Mouse (Mus musculus): Measurements from ENCODE around the gene Wdr66. TPM values are rescaled to one million over a fixed set of nuclear protein-coding genes. Genes with fewer than 3 reads are reported as not detected.

Gene Wdr66
- total and polyA plus RNA-seq, 3 experiments: 0.21 to 0.34 (median 0.21) TPM

DNA sequence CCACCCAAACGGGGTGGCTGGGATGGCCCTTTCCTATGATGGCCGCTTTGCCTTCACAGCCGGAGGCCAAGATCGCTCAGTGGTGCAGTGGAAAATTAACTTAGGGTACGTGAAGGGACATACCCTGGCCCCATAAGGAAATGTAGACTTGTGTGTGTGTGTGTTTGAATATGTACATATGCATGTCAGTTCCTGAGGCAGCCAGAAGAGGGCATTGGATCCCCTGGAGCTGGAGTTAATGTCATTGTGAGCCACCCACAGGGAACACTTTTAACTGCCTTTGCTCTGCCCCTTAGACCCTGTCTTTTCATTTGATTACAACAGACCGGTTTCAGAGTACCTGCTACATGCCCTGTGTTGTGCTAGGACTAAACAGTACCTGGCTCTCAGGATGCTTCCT lies 46.6 kb downstream of the Wdr66 start:
- H3K27ac ChIP-seq (ENCODE audit: insufficient read depth, low read depth): no peak overlapping the region
- in situ Hi-C loops (cut with MboI; ENCODE audit: low pct_ligation_motif_present, low pct_unique_long_range_greater_than_20kb, low sequenced_read_pairs): no loop called here
- TF ChIP-seq NELFE (IDR thresholded peaks at IDR 0.05; ENCODE audit: low read depth, low read length) (no peak), CTCF (conservative IDR thresholded peaks at IDR 0.05 in 1 of 2, IDR thresholded peaks at IDR 0.05 in 1 of 2; ENCODE audit: low read depth in 2 of 2, low read length in 2 of 2) (peak; percentile 57 to 58), RAD21 (IDR thresholded peaks at IDR 0.05; ENCODE audit: low read depth, low read length) (peak; percentile 41), SMC3 (IDR thresholded peaks at IDR 0.05; ENCODE audit: low read depth, low read length) (peak; percentile 28), ELF1 (IDR thresholded peaks at IDR 0.05; ENCODE audit: low read depth, low read length) (no peak)
- H3K9ac ChIP-seq (ENCODE audit: insufficient read depth, low read depth): no peak overlapping the region
- H3K36me3 ChIP-seq (replicated peaks in 1 of 2; ENCODE audit: control insufficient read depth in 1 of 2, insufficient read depth in 1 of 2, low read length in 1 of 2): no peaks in the 10 kb centered on the region
- H3K4me1 ChIP-seq (ENCODE audit: control insufficient read depth in 1 of 2, insufficient read depth in 2 of 2): no peaks in the 10 kb centered on the region
- H3K4me3 ChIP-seq (replicated peaks in 1 of 3; ENCODE audit: low read depth in 2 of 3, low read length in 2 of 3, poor library complexity in 1 of 3): no peak overlapping the region
- no peak overlapping the region for H3K4me2 ChIP-seq (ENCODE audit: insufficient read depth, low read depth, poor library complexity, severe bottlenecking)
- dilution Hi-C loops (cut with MboI; ENCODE audit: extremely low pct_ligation_motif_present, extremely low pct_unique_long_range_greater_than_20kb, low sequenced_read_pairs): no loop called here
- H3K9me3 ChIP-seq (replicated peaks; ENCODE audit: low read length): no peaks in the 10 kb centered on the region
- peak; percentile 40 for DNase-seq (ENCODE audit: extremely low read depth)
- no peaks in the 10 kb centered on the region for H3K79me2 ChIP-seq (replicated peaks; ENCODE audit: control insufficient read depth, extremely low read depth, insufficient read depth, poor library complexity, severe bottlenecking)
- H3K27me3 ChIP-seq (replicated peaks): no peaks in the 10 kb centered on the region

DNA sequence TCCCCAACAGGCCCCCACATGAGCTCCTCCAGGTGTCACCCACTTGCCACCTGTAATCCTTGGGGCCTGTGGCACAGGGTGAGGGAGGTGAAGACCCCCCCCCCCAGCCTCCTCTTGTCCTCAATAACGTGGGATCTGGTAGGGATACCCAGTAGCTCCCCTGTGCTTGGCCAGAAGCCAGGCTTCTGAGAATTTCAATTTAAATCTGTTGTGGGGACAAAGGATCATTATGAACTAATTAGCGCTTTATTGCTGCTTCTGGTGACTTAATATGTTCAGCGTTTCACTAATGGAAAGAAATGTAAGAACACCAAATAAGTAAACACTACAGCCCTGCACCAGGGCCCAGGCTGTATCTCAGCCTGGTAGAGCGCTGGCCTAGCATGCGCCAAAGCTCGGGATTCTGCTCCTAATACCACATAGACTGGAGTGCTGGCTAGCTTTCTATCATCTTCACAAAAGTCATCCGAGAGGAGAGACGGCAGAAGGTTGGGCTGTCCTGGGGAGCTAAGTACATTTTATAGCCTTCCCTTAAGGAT lies 48.7 kb downstream of the Wdr66 start:
- in situ Hi-C loops (cut with MboI; ENCODE audit: low pct_ligation_motif_present, low pct_unique_long_range_greater_than_20kb, low sequenced_read_pairs) (no loop called here), dilution Hi-C loops (cut with MboI; ENCODE audit: extremely low pct_ligation_motif_present, extremely low pct_unique_long_range_greater_than_20kb, low sequenced_read_pairs) (no loop called here)
- Histone ChIP-seq H3K27me3 (replicated peaks) (no peaks in the 10 kb centered on the region), H3K79me2 (replicated peaks; ENCODE audit: control insufficient read depth, extremely low read depth, insufficient read depth, poor library complexity, severe bottlenecking) (no peaks in the 10 kb centered on the region), H3K27ac (ENCODE audit: insufficient read depth, low read depth) (no peak overlapping the region), H3K9ac (ENCODE audit: insufficient read depth, low read depth) (no peak overlapping the region), H3K4me2 (ENCODE audit: insufficient read depth, low read depth, poor library complexity, severe bottlenecking) (no peak overlapping the region), H3K9me3 (replicated peaks; ENCODE audit: low read length) (no peaks in the 10 kb centered on the region), H3K4me1 (ENCODE audit: control insufficient read depth in 1 of 2, insufficient read depth in 2 of 2) (no peaks in the 10 kb centered on the region), H3K4me3 (replicated peaks in 1 of 3; ENCODE audit: low read depth in 2 of 3, low read length in 2 of 3, poor library complexity in 1 of 3) (no peak overlapping the region), H3K36me3 (replicated peaks in 1 of 2; ENCODE audit: control insufficient read depth in 1 of 2, insufficient read depth in 1 of 2, low read length in 1 of 2) (no peaks in the 10 kb centered on the region)
- no peak for DNase-seq (ENCODE audit: extremely low read depth)
- TF ChIP-seq ZC3H11A (IDR thresholded peaks at IDR 0.05; ENCODE audit: low read depth, low read length): no peak

DNA sequence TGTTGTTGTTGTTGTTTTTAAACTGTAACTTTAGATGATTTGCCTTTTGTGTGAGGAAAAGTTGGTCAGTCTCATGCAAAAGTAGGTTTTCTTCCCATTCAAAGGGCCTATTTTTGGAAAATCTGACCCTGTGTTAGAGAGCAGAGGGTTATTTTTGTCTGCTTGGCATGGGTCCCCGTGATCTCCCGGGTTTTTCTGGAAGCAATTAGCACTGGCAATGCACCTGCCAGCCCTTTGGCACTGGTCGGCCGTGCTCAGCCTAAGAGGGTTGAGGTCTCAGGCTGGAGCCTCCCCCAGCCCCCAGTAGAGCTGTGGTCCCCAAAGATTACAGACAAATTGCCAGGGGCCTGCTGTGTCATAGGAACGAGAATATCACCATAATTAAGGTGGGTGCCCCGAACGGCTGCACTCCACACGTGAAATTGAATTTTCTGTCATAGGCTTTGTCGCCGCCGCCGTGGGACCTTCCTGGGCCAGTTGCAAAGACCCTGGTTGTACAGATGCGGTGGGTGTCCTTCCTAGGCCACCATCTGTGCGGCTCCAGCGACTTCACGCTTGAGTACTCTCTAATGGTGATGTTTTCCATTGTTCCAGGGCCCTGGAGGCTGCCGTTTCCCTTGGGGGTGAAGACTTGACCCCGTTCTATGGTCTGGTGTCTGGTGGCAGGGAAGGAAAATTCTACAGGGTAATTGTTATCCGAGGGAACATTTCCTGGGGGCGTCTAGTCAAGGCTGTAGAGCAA lies 50.0 kb downstream of the Wdr66 start:
- H3K4me1 ChIP-seq (ENCODE audit: control insufficient read depth in 1 of 2, insufficient read depth in 2 of 2): no peaks in the 10 kb centered on the region
- TF ChIP-seq MAX (IDR thresholded peaks at IDR 0.05; ENCODE audit: low read length) (no peak), EP300 (IDR thresholded peaks at IDR 0.05; ENCODE audit: low read length) (no peak), TCF12 (IDR thresholded peaks at IDR 0.05; ENCODE audit: low read depth, low read length) (no peak), BHLHE40 (IDR thresholded peaks at IDR 0.05; ENCODE audit: low read depth, low read length) (no peak), POLR2A (IDR thresholded peaks at IDR 0.05; ENCODE audit: low read depth, low read length) (no peak), HCFC1 (IDR thresholded peaks at IDR 0.05; ENCODE audit: low read depth, low read length) (no peak), ZNF384 (IDR thresholded peaks at IDR 0.05; ENCODE audit: low read depth, low read length) (no peak), JUN (IDR thresholded peaks at IDR 0.05; ENCODE audit: insufficient read depth, low read depth, low read length) (no peak), NELFE (IDR thresholded peaks at IDR 0.05; ENCODE audit: low read depth, low read length) (no peak), RAD21 (IDR thresholded peaks at IDR 0.05; ENCODE audit: low read depth, low read length) (no peak), UBTF (IDR thresholded peaks at IDR 0.05; ENCODE audit: low read depth, low read length) (no peak), TBP (conservative IDR thresholded peaks at IDR 0.05; ENCODE audit: low read depth, low read length) (no peak), PAX5 (IDR thresholded peaks at IDR 0.05; ENCODE audit: low read length) (no peak)
- no peaks in the 10 kb centered on the region for H3K36me3 ChIP-seq (replicated peaks in 1 of 2; ENCODE audit: control insufficient read depth in 1 of 2, insufficient read depth in 1 of 2, low read length in 1 of 2)
- no peaks in the 10 kb centered on the region for H3K79me2 ChIP-seq (replicated peaks; ENCODE audit: control insufficient read depth, extremely low read depth, insufficient read depth, poor library complexity, severe bottlenecking)
- H3K27me3 ChIP-seq (replicated peaks): no peaks in the 10 kb centered on the region
- no peak for DNase-seq (ENCODE audit: extremely low read depth)
- H3K4me3 ChIP-seq (replicated peaks in 1 of 3; ENCODE audit: low read depth in 2 of 3, low read length in 2 of 3, poor library complexity in 1 of 3): no peak overlapping the region
- no peak overlapping the region for H3K27ac ChIP-seq (ENCODE audit: insufficient read depth, low read depth)
- no peak overlapping the region for H3K9ac ChIP-seq (ENCODE audit: insufficient read depth, low read depth)
- 0 out of 2 replicates have a peak overlapping the region, but pooled peaks have one; percentile 26 for H3K4me2 ChIP-seq (ENCODE audit: insufficient read depth, low read depth, poor library complexity, severe bottlenecking)
- H3K9me3 ChIP-seq (replicated peaks; ENCODE audit: low read length): no peaks in the 10 kb centered on the region
- dilution Hi-C loops (cut with MboI; ENCODE audit: extremely low pct_ligation_motif_present, extremely low pct_unique_long_range_greater_than_20kb, low sequenced_read_pairs) (no loop called here), in situ Hi-C loops (cut with MboI; ENCODE audit: low pct_ligation_motif_present, low pct_unique_long_range_greater_than_20kb, low sequenced_read_pairs) (no loop called here)

Measured in CH12.LX (cell line).